Mouse (Mus musculus): Measurements from ENCODE around the gene Rps12. TPM values are rescaled to one million over a fixed set of nuclear protein-coding genes. Genes with fewer than 3 reads are reported as not detected.

Gene Rps12
- polyA plus RNA-seq, 1 experiment, result 1,580 TPM

GRCm38 (mm10) chr10:23784121-23784520, 3.0 kb downstream of the Rps12 start:
- no peak for TF ChIP-seq CTCF (IDR thresholded peaks at IDR 0.05; ENCODE audit: extremely low read depth, insufficient read length, insufficient replicate concordance, low read depth, low read length)
- TF ChIP-seq POLR2A (IDR thresholded peaks at IDR 0.05; ENCODE audit: low read depth, low read length), result no peak
- Histone ChIP-seq H3K27ac (ENCODE audit: insufficient read depth, low read depth, low read length) (no peak overlapping the region), H3K27me3 (ENCODE audit: control insufficient read depth, insufficient read depth, low read length) (no peaks in the 10 kb centered on the region), H3K4me1 (ENCODE audit: control insufficient read depth, insufficient read depth, insufficient read length, low read length) (peaks cover 3% of the 10 kb centered on the region; the same call in 1 of the 2 replicates), H3K4me3 (ENCODE audit: low read depth, low read length) (no peak overlapping the region), H3K36me3 (ENCODE audit: control insufficient read depth, insufficient read depth, low read length) (peaks cover 21% of the 10 kb centered on the region)
- 60% methylated on average over 2 of the region's 2 CpGs for WGBS

- Histone ChIP-seq H3K27me3 (ENCODE audit: control insufficient read depth, insufficient read depth, low read length) (no peaks in the 10 kb centered on the region), H3K27ac (ENCODE audit: insufficient read depth, low read depth, low read length) (no peak overlapping the region), H3K4me1 (ENCODE audit: control insufficient read depth, insufficient read depth, insufficient read length, low read length) (peaks cover 3% of the 10 kb centered on the region; the same call in 1 of the 2 replicates), H3K36me3 (ENCODE audit: control insufficient read depth, insufficient read depth, low read length) (peaks cover 21% of the 10 kb centered on the region), H3K4me3 (ENCODE audit: low read depth, low read length) (no peak overlapping the region)
- no peak for TF ChIP-seq POLR2A (IDR thresholded peaks at IDR 0.05; ENCODE audit: low read depth, low read length)
- WGBS, result 32% methylated on average over 2 of the region's 2 CpGs
These were observed 3.6 kb downstream of the Rps12 start for GRCm38 (mm10) chr10:23783493-23783884.

GRCm38 (mm10) chr10:23782855-23783492, 4.1 kb downstream of the Rps12 start:
- Histone ChIP-seq H3K36me3 (ENCODE audit: control insufficient read depth, insufficient read depth, low read length) (peaks cover 21% of the 10 kb centered on the region), H3K27ac (ENCODE audit: insufficient read depth, low read depth, low read length) (no peak overlapping the region), H3K4me3 (ENCODE audit: low read depth, low read length) (no peak overlapping the region), H3K4me1 (ENCODE audit: control insufficient read depth, insufficient read depth, insufficient read length, low read length) (peaks cover 3% of the 10 kb centered on the region; the same call in 1 of the 2 replicates), H3K27me3 (ENCODE audit: control insufficient read depth, insufficient read depth, low read length) (no peaks in the 10 kb centered on the region)
- 39% methylated on average over 2 of the region's 2 CpGs for WGBS
- TF ChIP-seq POLR2A (IDR thresholded peaks at IDR 0.05; ENCODE audit: low read depth, low read length) (no peak), CTCF (IDR thresholded peaks at IDR 0.05; ENCODE audit: extremely low read depth, insufficient read length, insufficient replicate concordance, low read depth, low read length) (no peak)

- Histone ChIP-seq H3K4me1 (ENCODE audit: control insufficient read depth, insufficient read depth, insufficient read length, low read length) (peaks cover 3% of the 10 kb centered on the region; the same call in 1 of the 2 replicates), H3K4me3 (ENCODE audit: low read depth, low read length) (no peak overlapping the region), H3K27ac (ENCODE audit: insufficient read depth, low read depth, low read length) (no peak overlapping the region), H3K36me3 (ENCODE audit: control insufficient read depth, insufficient read depth, low read length) (peaks cover 21% of the 10 kb centered on the region), H3K27me3 (ENCODE audit: control insufficient read depth, insufficient read depth, low read length) (no peaks in the 10 kb centered on the region)
- TF ChIP-seq CTCF (IDR thresholded peaks at IDR 0.05; ENCODE audit: extremely low read depth, insufficient read length, insufficient replicate concordance, low read depth, low read length) (no peak), POLR2A (IDR thresholded peaks at IDR 0.05; ENCODE audit: low read depth, low read length) (no peak)
- WGBS, result 73% methylated on average over 11 of the region's 11 CpGs
These were observed 5.0 kb downstream of the Rps12 start for GRCm38 (mm10) chr10:23781760-23782735.

GRCm38 (mm10) chr10:23780539-23781275, 6.4 kb downstream of the Rps12 start:
- 79% methylated on average over 6 of the region's 6 CpGs for WGBS
- H3K4me1 ChIP-seq (ENCODE audit: control insufficient read depth, insufficient read depth, insufficient read length, low read length), result peaks cover 1% of the 10 kb centered on the region; the same call in 1 of the 2 replicates
- no peak overlapping the region for H3K27ac ChIP-seq (ENCODE audit: insufficient read depth, low read depth, low read length)
- H3K4me3 ChIP-seq (ENCODE audit: low read depth, low read length), result no peak overlapping the region
- no peak for TF ChIP-seq CTCF (IDR thresholded peaks at IDR 0.05; ENCODE audit: extremely low read depth, insufficient read length, insufficient replicate concordance, low read depth, low read length)
- TF ChIP-seq POLR2A (IDR thresholded peaks at IDR 0.05; ENCODE audit: low read depth, low read length), result no peak
- peaks cover 17% of the 10 kb centered on the region for H3K36me3 ChIP-seq (ENCODE audit: control insufficient read depth, insufficient read depth, low read length)
- no peaks in the 10 kb centered on the region for H3K27me3 ChIP-seq (ENCODE audit: control insufficient read depth, insufficient read depth, low read length)

GRCm38 (mm10) chr10:23777288-23777945, 9.7 kb downstream of the Rps12 start:
- no peaks in the 10 kb centered on the region for H3K4me1 ChIP-seq (ENCODE audit: control insufficient read depth, insufficient read depth, insufficient read length, low read length)
- no peaks in the 10 kb centered on the region for H3K36me3 ChIP-seq (ENCODE audit: control insufficient read depth, insufficient read depth, low read length)
- TF ChIP-seq CTCF (IDR thresholded peaks at IDR 0.05; ENCODE audit: extremely low read depth, insufficient read length, insufficient replicate concordance, low read depth, low read length), result peak; percentile 45; the same call in 1 of the 2 replicates
- no peak for TF ChIP-seq POLR2A (IDR thresholded peaks at IDR 0.05; ENCODE audit: low read depth, low read length)
- WGBS, result 35% methylated on average over 5 of the region's 5 CpGs
- H3K4me3 ChIP-seq (ENCODE audit: low read depth, low read length), result no peak overlapping the region
- no peaks in the 10 kb centered on the region for H3K27me3 ChIP-seq (ENCODE audit: control insufficient read depth, insufficient read depth, low read length)
- no peak overlapping the region for H3K27ac ChIP-seq (ENCODE audit: insufficient read depth, low read depth, low read length)

Data from small intestine, adult 2 months (tissue).